Mouse (Mus musculus): ENCODE data around the gene Vmn1r4.

Vmn1r4 gene

DNA sequence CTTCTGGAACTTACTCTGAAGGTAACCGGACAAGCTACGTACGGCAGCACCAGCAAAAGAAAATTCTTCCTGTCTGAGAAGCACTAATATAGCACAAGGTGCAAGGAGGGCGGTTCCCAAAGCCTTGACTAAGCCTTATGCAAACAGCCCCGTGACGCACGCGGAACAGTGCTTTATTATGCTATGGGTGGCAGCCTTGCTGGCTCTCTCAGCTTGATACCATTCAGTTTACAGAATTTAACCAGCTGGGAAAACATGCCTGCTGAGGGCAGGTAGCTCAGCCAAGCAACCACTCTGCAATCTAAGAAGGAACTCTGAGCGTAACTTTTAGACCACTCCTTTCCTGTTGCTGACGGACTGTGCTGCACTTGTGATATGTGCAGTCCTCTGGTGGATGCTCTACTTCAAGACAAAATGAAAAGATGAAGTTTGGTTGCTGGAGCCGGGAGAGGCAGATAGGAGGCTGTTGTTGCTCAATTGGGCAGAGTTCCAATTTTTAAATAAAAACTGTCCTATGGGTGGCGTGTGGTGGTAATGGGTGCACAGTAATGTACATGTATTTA, 21.9 kb upstream of the Vmn1r4 start:
- Histone ChIP-seq H3K36me3 (ENCODE audit: insufficient read depth, low read length) (peaks cover 2% of the 10 kb centered on the region; the same call in 1 of the 2 replicates), H3K27me3 (ENCODE audit: insufficient read depth, low read length) (no peaks in the 10 kb centered on the region), H3K9me3 (ENCODE audit: low read length) (peaks cover 15% of the 10 kb centered on the region), H3K4me1 (replicated peaks; ENCODE audit: low read depth, low read length) (peaks cover 25% of the 10 kb centered on the region), H3K4me3 (replicated peaks; ENCODE audit: low read length) (peak overlapping the region; percentile 2; the same call in 1 of the 2 replicates)
- TF ChIP-seq CTCF (conservative IDR thresholded peaks at IDR 0.05; ENCODE audit: low read length) (no peak), POU5F1 (IDR thresholded peaks at IDR 0.05; ENCODE audit: borderline replicate concordance, low read length) (no peak), NANOG (IDR thresholded peaks at IDR 0.05; ENCODE audit: borderline replicate concordance, low read length) (no peak)

DNA sequence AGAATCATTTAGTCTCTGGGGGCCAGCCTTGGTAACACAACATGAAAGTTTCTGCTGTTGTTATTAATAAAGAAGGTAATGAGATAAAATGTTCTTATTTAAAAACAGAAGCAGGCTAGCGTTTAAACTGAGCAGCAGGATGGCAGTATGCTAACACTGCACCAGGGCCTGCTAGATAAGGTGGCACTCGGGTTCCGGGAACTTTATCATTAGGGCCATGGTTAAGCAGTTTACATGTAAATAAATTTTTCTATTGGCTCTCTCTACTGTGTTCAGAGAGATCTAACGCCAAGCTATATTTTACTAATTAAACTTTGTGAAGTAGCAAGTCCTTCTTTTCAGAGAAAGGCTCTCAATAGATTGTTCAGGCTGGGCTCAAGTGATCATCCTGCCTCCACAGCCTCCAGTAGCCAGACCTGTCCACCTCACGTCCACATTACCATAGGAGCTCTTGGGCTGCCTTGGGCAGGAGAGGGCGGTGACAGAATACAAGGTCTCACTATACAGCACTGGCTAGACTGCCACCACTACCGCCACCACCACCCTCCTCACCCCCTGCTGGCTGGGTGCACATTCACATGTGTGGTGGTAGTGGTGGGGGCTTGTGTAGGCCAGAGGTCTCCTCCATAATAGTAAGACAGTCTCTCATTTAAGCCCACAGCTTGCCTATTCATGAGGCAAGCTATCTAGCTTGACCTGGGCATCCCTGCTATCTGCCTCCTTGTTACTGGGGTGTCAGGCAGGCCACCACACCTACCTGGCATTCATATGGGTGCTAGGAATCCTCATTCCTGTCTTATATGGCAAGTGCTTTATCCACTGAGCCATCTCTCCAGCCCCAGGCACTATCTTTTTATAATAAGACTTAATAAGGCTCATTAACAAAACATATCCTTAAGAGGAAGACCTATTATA, 21.0 kb upstream of the Vmn1r4 start:
- H3K36me3 ChIP-seq (ENCODE audit: insufficient read depth, low read length) = peaks cover 2% of the 10 kb centered on the region; the same call in 1 of the 2 replicates
- H3K9me3 ChIP-seq (ENCODE audit: low read length) = peaks cover 15% of the 10 kb centered on the region
- H3K27me3 ChIP-seq (ENCODE audit: insufficient read depth, low read length) = no peaks in the 10 kb centered on the region
- TF ChIP-seq NANOG (IDR thresholded peaks at IDR 0.05; ENCODE audit: borderline replicate concordance, low read length) = no peak
- no peak for TF ChIP-seq POU5F1 (IDR thresholded peaks at IDR 0.05; ENCODE audit: borderline replicate concordance, low read length)
- TF ChIP-seq CTCF (conservative IDR thresholded peaks at IDR 0.05; ENCODE audit: low read length) = no peak
- no peak overlapping the region for H3K4me3 ChIP-seq (replicated peaks; ENCODE audit: low read length)
- H3K4me1 ChIP-seq (replicated peaks; ENCODE audit: low read depth, low read length) = peaks cover 23% of the 10 kb centered on the region

DNA sequence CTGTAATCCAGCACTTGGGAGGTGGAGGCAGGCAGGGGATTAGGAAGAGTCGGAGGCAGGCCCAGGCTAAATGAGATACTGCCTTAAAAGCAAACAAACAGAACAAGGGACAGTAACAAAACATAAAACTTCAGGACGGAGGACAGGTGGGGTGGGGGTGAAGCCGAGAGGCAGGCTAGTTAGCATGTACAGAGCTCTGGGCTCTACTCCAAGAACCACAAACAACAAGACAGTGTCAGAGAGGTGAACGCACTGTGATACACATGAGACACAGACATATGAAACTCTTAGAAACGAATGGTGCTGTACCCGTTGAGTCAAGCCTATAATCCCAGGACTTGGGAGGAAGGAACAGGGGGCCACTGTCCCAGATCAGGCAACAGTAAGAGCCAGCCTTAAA, 20.0 kb upstream of the Vmn1r4 start:
- Histone ChIP-seq H3K27me3 (ENCODE audit: insufficient read depth, low read length) (no peaks in the 10 kb centered on the region), H3K4me3 (replicated peaks; ENCODE audit: low read length) (no peak overlapping the region)
- TF ChIP-seq POU5F1 (IDR thresholded peaks at IDR 0.05; ENCODE audit: borderline replicate concordance, low read length) (no peak), NANOG (IDR thresholded peaks at IDR 0.05; ENCODE audit: borderline replicate concordance, low read length) (no peak), CTCF (conservative IDR thresholded peaks at IDR 0.05; ENCODE audit: low read length) (no peak)

DNA sequence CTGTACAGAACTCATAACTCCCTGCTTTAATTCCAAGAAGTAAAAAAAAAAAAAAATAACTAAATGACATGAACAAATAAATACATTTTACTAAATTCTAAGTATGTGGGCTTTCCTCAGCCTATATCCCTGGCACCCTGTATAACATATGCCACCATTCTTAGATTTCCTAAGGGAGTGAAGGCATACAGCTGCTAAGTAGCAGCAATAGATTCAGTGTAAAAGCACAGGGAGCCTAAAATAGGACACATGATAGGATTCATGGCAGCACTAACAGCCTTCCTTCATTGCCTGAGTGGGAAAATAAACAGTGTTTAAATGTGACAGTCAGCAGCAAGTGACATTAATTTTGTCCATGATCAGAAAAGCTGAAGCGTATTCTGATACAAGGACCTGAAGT, 19.5 kb upstream of the Vmn1r4 start:
- H3K4me3 ChIP-seq (replicated peaks; ENCODE audit: low read length) = no peak overlapping the region
- H3K4me1 ChIP-seq (replicated peaks; ENCODE audit: low read depth, low read length) = peaks cover 23% of the 10 kb centered on the region
- H3K36me3 ChIP-seq (ENCODE audit: insufficient read depth, low read length) = peaks cover 2% of the 10 kb centered on the region; the same call in 1 of the 2 replicates
- no peaks in the 10 kb centered on the region for H3K27me3 ChIP-seq (ENCODE audit: insufficient read depth, low read length)
- TF ChIP-seq POU5F1 (IDR thresholded peaks at IDR 0.05; ENCODE audit: borderline replicate concordance, low read length) = no peak
- TF ChIP-seq NANOG (IDR thresholded peaks at IDR 0.05; ENCODE audit: borderline replicate concordance, low read length) = no peak
- TF ChIP-seq CTCF (conservative IDR thresholded peaks at IDR 0.05; ENCODE audit: low read length) = no peak
- H3K9me3 ChIP-seq (ENCODE audit: low read length) = peaks cover 15% of the 10 kb centered on the region

More for the DNA sequence above, 20.0 kb upstream of the Vmn1r4 start:
- peaks cover 15% of the 10 kb centered on the region for H3K9me3 ChIP-seq (ENCODE audit: low read length)
- peaks cover 2% of the 10 kb centered on the region; the same call in 1 of the 2 replicates for H3K36me3 ChIP-seq (ENCODE audit: insufficient read depth, low read length)
- peaks cover 23% of the 10 kb centered on the region for H3K4me1 ChIP-seq (replicated peaks; ENCODE audit: low read depth, low read length)

DNA sequence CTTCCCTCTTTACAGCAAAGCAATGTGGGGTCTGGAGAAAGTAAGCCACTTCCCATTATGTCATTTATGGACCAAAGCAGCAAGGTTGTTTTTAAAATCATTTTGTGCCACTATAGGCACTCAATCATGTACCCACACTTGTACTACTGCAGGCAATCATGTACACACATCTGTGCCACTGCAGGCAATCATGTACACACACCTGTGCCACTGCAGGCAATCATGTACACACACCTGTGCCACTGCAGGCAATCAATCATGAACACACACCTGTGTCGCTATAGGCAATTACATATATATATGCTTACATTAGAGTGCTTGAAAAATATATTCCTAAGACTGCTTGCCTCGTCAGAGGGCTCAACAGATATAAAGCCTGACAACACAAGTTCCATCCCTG, 18.8 kb upstream of the Vmn1r4 start:
- TF ChIP-seq NANOG (IDR thresholded peaks at IDR 0.05; ENCODE audit: borderline replicate concordance, low read length) = no peak
- Histone ChIP-seq H3K36me3 (ENCODE audit: insufficient read depth, low read length) (peaks cover 2% of the 10 kb centered on the region; the same call in 1 of the 2 replicates), H3K4me3 (replicated peaks; ENCODE audit: low read length) (no peak overlapping the region), H3K9me3 (ENCODE audit: low read length) (peaks cover 15% of the 10 kb centered on the region), H3K27me3 (ENCODE audit: insufficient read depth, low read length) (no peaks in the 10 kb centered on the region), H3K4me1 (replicated peaks; ENCODE audit: low read depth, low read length) (peaks cover 23% of the 10 kb centered on the region)

DNA sequence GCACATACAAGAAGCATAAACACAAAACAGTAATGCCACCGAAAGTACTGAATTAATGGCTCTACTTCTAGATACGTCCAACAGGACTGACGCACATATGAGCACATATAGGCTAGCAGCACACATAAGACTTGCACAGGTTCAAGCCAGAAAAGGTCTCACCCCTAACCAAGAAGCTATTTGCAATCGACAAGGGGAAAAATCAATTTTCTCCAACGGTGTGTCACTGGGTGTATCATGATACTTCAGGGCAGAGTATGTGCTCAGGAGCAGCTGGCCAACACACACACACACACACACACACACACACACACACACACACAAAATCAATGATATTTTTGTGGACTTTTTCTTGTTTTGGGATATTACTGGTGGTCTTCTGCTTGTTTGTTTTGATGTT, 18.3 kb upstream of the Vmn1r4 start:
- no peak overlapping the region for H3K4me3 ChIP-seq (replicated peaks; ENCODE audit: low read length)
- no peak for TF ChIP-seq POU5F1 (IDR thresholded peaks at IDR 0.05; ENCODE audit: borderline replicate concordance, low read length)
- no peak for TF ChIP-seq CTCF (conservative IDR thresholded peaks at IDR 0.05; ENCODE audit: low read length)
- no peak for TF ChIP-seq NANOG (IDR thresholded peaks at IDR 0.05; ENCODE audit: borderline replicate concordance, low read length)

DNA sequence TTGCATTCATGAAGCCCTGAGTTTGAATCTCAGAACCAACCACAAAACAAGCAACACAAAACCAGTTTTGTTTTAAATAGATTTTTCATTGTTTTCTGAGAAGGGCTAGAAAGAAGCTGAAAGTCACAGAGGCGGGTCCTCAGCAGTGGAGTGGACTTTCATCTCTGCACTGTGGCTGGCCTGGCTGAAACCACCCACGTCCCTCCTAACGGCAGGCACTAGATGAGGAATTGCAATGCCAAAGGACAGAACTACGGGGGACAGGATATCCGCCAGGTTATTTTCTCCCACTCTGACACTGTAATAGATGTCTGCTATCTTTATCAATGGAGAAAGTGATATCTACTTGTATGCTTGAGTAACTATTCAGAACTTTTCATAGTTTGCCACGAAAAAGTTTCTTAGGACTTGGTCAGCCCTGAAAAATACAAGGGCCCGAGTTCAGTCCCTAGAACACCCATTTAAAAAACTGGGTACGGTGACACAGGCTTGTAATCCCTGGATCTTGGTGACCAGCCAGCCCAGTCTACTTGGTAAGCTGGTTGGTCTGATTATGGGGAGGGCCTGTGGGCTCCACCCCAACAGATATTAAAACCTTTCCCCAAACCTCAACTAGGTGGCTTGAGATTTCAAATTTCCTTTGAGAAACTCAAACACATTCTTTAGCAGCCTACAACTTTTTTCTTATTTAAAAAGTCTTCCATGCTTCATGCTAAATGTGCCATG, 17.5 kb upstream of the Vmn1r4 start:
- peaks cover 17% of the 10 kb centered on the region for H3K4me1 ChIP-seq (replicated peaks; ENCODE audit: low read depth, low read length)
- peaks cover 2% of the 10 kb centered on the region; the same call in 1 of the 2 replicates for H3K36me3 ChIP-seq (ENCODE audit: insufficient read depth, low read length)
- no peak for TF ChIP-seq CTCF (conservative IDR thresholded peaks at IDR 0.05; ENCODE audit: low read length)
- TF ChIP-seq NANOG (IDR thresholded peaks at IDR 0.05; ENCODE audit: borderline replicate concordance, low read length) = no peak
- H3K9me3 ChIP-seq (ENCODE audit: low read length) = peaks cover 15% of the 10 kb centered on the region
- H3K4me3 ChIP-seq (replicated peaks; ENCODE audit: low read length) = no peak overlapping the region
- no peaks in the 10 kb centered on the region for H3K27me3 ChIP-seq (ENCODE audit: insufficient read depth, low read length)

More for the DNA sequence above, 18.3 kb upstream of the Vmn1r4 start:
- H3K4me1 ChIP-seq (replicated peaks; ENCODE audit: low read depth, low read length) = peaks cover 23% of the 10 kb centered on the region
- peaks cover 15% of the 10 kb centered on the region for H3K9me3 ChIP-seq (ENCODE audit: low read length)
- no peaks in the 10 kb centered on the region for H3K27me3 ChIP-seq (ENCODE audit: insufficient read depth, low read length)
- H3K36me3 ChIP-seq (ENCODE audit: insufficient read depth, low read length) = peaks cover 2% of the 10 kb centered on the region; the same call in 1 of the 2 replicates

DNA sequence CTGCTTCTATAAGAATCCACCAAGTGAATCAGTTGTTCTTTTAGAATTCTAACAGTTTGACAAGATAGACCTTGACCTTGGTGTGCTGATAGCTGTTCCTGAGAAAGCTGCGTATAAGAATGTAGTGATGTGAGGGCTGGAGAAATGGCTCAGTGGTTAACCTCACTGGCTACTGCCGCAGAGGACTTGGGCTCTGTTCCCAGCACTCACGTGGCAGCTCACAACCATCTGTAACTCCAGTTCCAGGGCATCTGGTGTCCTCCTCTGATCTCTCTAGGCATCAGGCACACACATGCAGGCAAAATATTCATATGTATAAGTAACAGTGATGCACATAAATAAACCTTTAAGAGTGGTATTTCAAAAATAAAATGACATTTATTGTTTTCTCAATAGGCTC, 15.8 kb upstream of the Vmn1r4 start:
- no peak overlapping the region for H3K4me3 ChIP-seq (replicated peaks; ENCODE audit: low read length)
- H3K4me1 ChIP-seq (replicated peaks; ENCODE audit: low read depth, low read length) = peaks cover under 1% of the 10 kb centered on the region; the same call in 1 of the 2 replicates
- TF ChIP-seq POU5F1 (IDR thresholded peaks at IDR 0.05; ENCODE audit: borderline replicate concordance, low read length) (no peak), NANOG (IDR thresholded peaks at IDR 0.05; ENCODE audit: borderline replicate concordance, low read length) (no peak), CTCF (conservative IDR thresholded peaks at IDR 0.05; ENCODE audit: low read length) (no peak)

More for the DNA sequence above, 15.8 kb upstream of the Vmn1r4 start:
- H3K9me3 ChIP-seq (ENCODE audit: low read length) = peaks cover 13% of the 10 kb centered on the region
- no peaks in the 10 kb centered on the region for H3K27me3 ChIP-seq (ENCODE audit: insufficient read depth, low read length)
- peaks cover 2% of the 10 kb centered on the region; the same call in 1 of the 2 replicates for H3K36me3 ChIP-seq (ENCODE audit: insufficient read depth, low read length)

Measured in E14TG2a.4 (cell line).